ENCODE assay signal across 25 mouse cellular contexts in genomic region chr16:35766366-35766765, GRCm38 (mm10). TPM values are rescaled to one million over a fixed set of nuclear protein-coding genes. Genes with fewer than 3 reads are reported as not detected.
DNase-seq lines count a peak whose midpoint lies in the region; ATAC-seq lines count a peak whose summit lies in the region.
"Had no signal": no experiment of that assay in that cellular context is flagged by ENCODE, and none has a peak within 500 bp of the region (broad histone marks: within the 10 kb centered on the region; RNA-seq: fewer than 3 reads in every experiment).

No protein-coding gene starts in this region.

- H3K27ac ChIP-seq in liver, embryonic 12.5 days = peak overlapping the region; percentile 54; the same call in 1 of the 2 replicates
- H3K27ac ChIP-seq in liver, embryonic 11.5 days (ENCODE audit: low read depth, low read length) = no peak overlapping the region
- 0 out of 2 replicates have a peak overlapping the region, but pooled peaks have one; percentile 10 for H3K27ac ChIP-seq in liver, embryonic 15.5 days (replicated peaks)
- H3K27ac ChIP-seq: embryonic facial prominence, embryonic 13.5 days; embryonic facial prominence, embryonic 15.5 days; forebrain, embryonic 10.5 days; forebrain, embryonic 12.5 days had no signal

- H3K9me3 ChIP-seq in liver, embryonic 12.5 days (replicated peaks) = no peaks in the 10 kb centered on the region
- no peaks in the 10 kb centered on the region for H3K9me3 ChIP-seq in liver, embryonic 11.5 days (ENCODE audit: control insufficient read depth, low read length)
- no peaks in the 10 kb centered on the region for H3K9me3 ChIP-seq in liver, embryonic 15.5 days (replicated peaks)
- H3K9me3 ChIP-seq: embryonic facial prominence, embryonic 13.5 days; embryonic facial prominence, embryonic 15.5 days; forebrain, embryonic 10.5 days; forebrain, embryonic 12.5 days; G1E had no signal

- H3K4me1 ChIP-seq in liver, embryonic 12.5 days = peaks cover 81% of the 10 kb centered on the region
- peaks cover 26% of the 10 kb centered on the region for H3K4me1 ChIP-seq in liver, embryonic 11.5 days (replicated peaks; ENCODE audit: control insufficient read depth, insufficient read depth, low read length)
- peaks cover 86% of the 10 kb centered on the region for H3K4me1 ChIP-seq in liver, embryonic 15.5 days (replicated peaks)

- DNase-seq in cerebellum, adult 9-10 months = peak; percentile 22
- no peak for DNase-seq in cerebellum, postnatal 36 days
- no peak for DNase-seq in liver, embryonic 11.5 days (ENCODE audit: low spot score)
- no peak for DNase-seq in liver
- peak; percentile 73 for DNase-seq in A20 (ENCODE audit: low read depth, low spot score)
- DNase-seq: adrenal gland, adult 8-10 months; adrenal gland, postnatal 25 days; cerebellum, adult 11 months; cerebellum, adult 18-20 months; cerebellum, adult 8-10 months; cerebellum, postnatal 10 days; cerebellum, postnatal 25 days; embryo, embryonic 11 days had no signal

- H3K36me3 ChIP-seq in liver, embryonic 12.5 days = no peaks in the 10 kb centered on the region
- no peaks in the 10 kb centered on the region for H3K36me3 ChIP-seq in liver, embryonic 11.5 days (ENCODE audit: control insufficient read depth, insufficient read depth, low read length)
- H3K36me3 ChIP-seq in liver, embryonic 15.5 days (replicated peaks) = no peaks in the 10 kb centered on the region
- H3K36me3 ChIP-seq: embryonic facial prominence, embryonic 13.5 days; embryonic facial prominence, embryonic 15.5 days; forebrain, embryonic 10.5 days; forebrain, embryonic 12.5 days had no signal

- H3K9ac ChIP-seq in liver, embryonic 12.5 days = no peak overlapping the region
- no peak overlapping the region for H3K9ac ChIP-seq in liver, embryonic 11.5 days (ENCODE audit: low read depth, low read length)
- no peak overlapping the region for H3K9ac ChIP-seq in liver, embryonic 15.5 days
- H3K9ac ChIP-seq: embryonic facial prominence, embryonic 13.5 days; embryonic facial prominence, embryonic 15.5 days; forebrain, embryonic 12.5 days had no signal

- no peak for ATAC-seq in liver, embryonic 12.5 days
- ATAC-seq in liver, embryonic 11.5 days (replicated peaks; ENCODE audit: low FRiP score) = no peak
- no peak for ATAC-seq in liver, embryonic 15.5 days (ENCODE audit: insufficient read depth)
- ATAC-seq in frontal cortex, adult (ENCODE audit: low TSS enrichment) = no peak
- ATAC-seq: activated CD4-positive, CD25-positive, alpha-beta regulatory T cell, adult 4 months; forebrain, embryonic 14.5 days; forebrain, embryonic 16.5 days; Patski had no signal

- H3K4me2 ChIP-seq in liver, embryonic 12.5 days = no peak overlapping the region
- H3K4me2 ChIP-seq in liver, embryonic 11.5 days = no peak overlapping the region; the same call in 1 of the 2 replicates
- H3K4me2 ChIP-seq in liver, embryonic 15.5 days = peak overlapping the region; percentile 97
- H3K4me2 ChIP-seq: embryonic facial prominence, embryonic 13.5 days; embryonic facial prominence, embryonic 15.5 days; forebrain, embryonic 12.5 days had no signal

- 74% methylated on average over 3 of the region's 3 CpGs for WGBS in liver, embryonic 12.5 days (ENCODE audit: insufficient replicate concordance)
- 83% methylated on average over 3 of the region's 3 CpGs for WGBS in liver, embryonic 11.5 days
- WGBS in liver, embryonic 15.5 days (ENCODE audit: insufficient replicate concordance) = 75% methylated on average over 3 of the region's 3 CpGs

- H3K4me3 ChIP-seq in liver, embryonic 12.5 days = no peak overlapping the region
- no peak overlapping the region for H3K4me3 ChIP-seq in liver, embryonic 11.5 days (ENCODE audit: low read depth, low read length)
- H3K4me3 ChIP-seq in liver, embryonic 15.5 days (replicated peaks) = no peak overlapping the region
- H3K4me3 ChIP-seq: embryonic facial prominence, embryonic 13.5 days; embryonic facial prominence, embryonic 15.5 days; forebrain, embryonic 10.5 days; forebrain, embryonic 12.5 days had no signal

- no peaks in the 10 kb centered on the region for H3K27me3 ChIP-seq in liver, embryonic 12.5 days (replicated peaks)
- H3K27me3 ChIP-seq in liver, embryonic 11.5 days (replicated peaks; ENCODE audit: control insufficient read depth, insufficient read depth, low read length) = no peaks in the 10 kb centered on the region
- H3K27me3 ChIP-seq in liver, embryonic 15.5 days = no peaks in the 10 kb centered on the region
- H3K27me3 ChIP-seq: embryonic facial prominence, embryonic 13.5 days; embryonic facial prominence, embryonic 15.5 days; forebrain, embryonic 12.5 days; Patski had no signal

RNA-seq across cellular contexts. Expression of gene Dirc2, which starts 2.8 kb away (rescaled TPM):
- polyA plus RNA-seq in liver, embryonic 12.5 days (2016; fragmentation: Nextera tagmentation; extraction: Ambion mirVana) = 7.1 and 7.8 TPM in 2 replicates
- polyA plus RNA-seq in liver, embryonic 11.5 days (2014; fragmentation: Nextera tagmentation; extraction: Ambion mirVana) = 7.5 and 8.0 TPM in 2 replicates
- 5.0 and 5.3 TPM in 2 replicates for polyA plus RNA-seq in liver, embryonic 15.5 days (2015; fragmentation: Nextera tagmentation; extraction: Ambion mirVana)

RNA-seq across cellular contexts. Expression of gene Hspbap1, which starts 3.8 kb away (rescaled TPM):
- 22.4 and 23.0 TPM in 2 replicates for polyA plus RNA-seq in liver, embryonic 12.5 days (2016; fragmentation: Nextera tagmentation; extraction: Ambion mirVana)
- 30.1 and 30.4 TPM in 2 replicates for polyA plus RNA-seq in liver, embryonic 11.5 days (2014; fragmentation: Nextera tagmentation; extraction: Ambion mirVana)
- polyA plus RNA-seq in liver, embryonic 15.5 days (2015; fragmentation: Nextera tagmentation; extraction: Ambion mirVana) = 16.1 and 18.7 TPM in 2 replicates

Comparison
In these comparisons a context has a peak if more than half of its experiments do, and no peak if none do; other contexts are left out.
1. DNase-seq: peak in cerebellum, adult 9-10 months (single experiment) and A20 (single experiment); none in cerebellum, postnatal 36 days (0 of 2), liver, embryonic 11.5 days (single experiment) and liver (single experiment).